Mouse (Mus musculus) limb, embryonic 14.5 days (tissue): ENCODE results near the gene P3h1. TPM values are rescaled to one million over a fixed set of nuclear protein-coding genes. Genes with fewer than 3 reads are reported as not detected.

Experiments
- ATAC-seq: fragments of 200-750 bp; cut with Nextera tagmentation; 2 replicates; pipeline ENCODE4 v1.8.0; 2017; ENCODE audit warnings: low read depth, moderate number of reproducible peaks, moderate TSS enrichment; ENCODE audit not compliant: low FRiP score
- DNase-seq: peaks from one replicate; pipeline ENCODE4 v3.0.0-alpha.2; 2015; ENCODE audit warnings: low spot score
- H3K27ac ChIP-seq: fragments of 300-500 bp; sonication (generic); replicated peaks from 2 replicates; pipeline ENCODE4 v1.5.1; 2014; ENCODE audit warnings: low read depth, mild to moderate bottlenecking, low read length, moderate library complexity, mixed read lengths
- H3K27me3 ChIP-seq: fragments of 300-500 bp; sonication (generic); 2 replicates; pipeline ENCODE4 v1.6.1; 2014; ENCODE audit warnings: low read length, mixed read lengths; ENCODE audit not compliant: control insufficient read depth, insufficient read depth
- H3K36me3 ChIP-seq: fragments of 300-500 bp; sonication (generic); 2 replicates; pipeline ENCODE4 v1.6.1; 2014; ENCODE audit warnings: mild to moderate bottlenecking, low read length, moderate library complexity, mixed read lengths; ENCODE audit not compliant: control insufficient read depth, insufficient read depth
- H3K4me1 ChIP-seq: fragments of 300-500 bp; sonication (generic); 2 replicates; pipeline ENCODE4 v1.6.1; 2014; ENCODE audit warnings: antibody characterized with exemption, low read length, mixed read lengths; ENCODE audit not compliant: control insufficient read depth, insufficient read depth
- H3K4me2 ChIP-seq: fragments of 300-500 bp; sonication (generic); replicated peaks from 2 replicates; pipeline ENCODE4 v1.6.1; 2014; ENCODE audit warnings: low read depth, mild to moderate bottlenecking, low read length, moderate library complexity; ENCODE audit not compliant: severe bottlenecking
- H3K4me3 ChIP-seq: fragments of 300-500 bp; sonication (generic); replicated peaks from 2 replicates; pipeline ENCODE4 v1.5.1; 2014; ENCODE audit warnings: low read length
- H3K9ac ChIP-seq: fragments of 300-500 bp; sonication (generic); 2 replicates; pipeline ENCODE4 v1.6.1; 2014; ENCODE audit warnings: mild to moderate bottlenecking, low read depth, low read length, moderate library complexity; ENCODE audit not compliant: severe bottlenecking
- H3K9me3 ChIP-seq: fragments of 300-500 bp; sonication (generic); 2 replicates; pipeline ENCODE4 v1.6.1; 2016; ENCODE audit warnings: low read length; ENCODE audit not compliant: control insufficient read depth
- POLR2A ChIP-seq: fragments of 200-500 bp; IDR thresholded peaks from 2 replicates; pipeline ENCODE4 v1.8.0; 2012; ENCODE audit warnings: inconsistent platforms, mild to moderate bottlenecking, moderate library complexity, borderline replicate concordance; ENCODE audit not compliant: insufficient read depth, insufficient read length; ENCODE audit errors: extremely low read depth
- WGBS: fragments of 180-500 bp; shearing (Covaris S2); extraction: QIAGEN DNeasy Blood & Tissue Kit; methylation state at CpG from one replicate; pipeline ENCODE4 v1.1.7; 2014; 5-methylcytosine and 5-hydroxymethylcytosine counted together
- polyA plus RNA-seq, 2 experiments: library from polyadenylated mRNA; depleted of rRNA in 1 of 2; stranded (reverse) in 1 of 2; unstranded in 1 of 2; fragments of >200 nt; fragmentation: Nextera tagmentation in 1 of 2; extraction: Ambion mirVana in 1 of 2; gene quantifications; 2 replicates each; pipeline versions ENCODE4 v1.2.1 to v1.2.3; 2012 to 2014

The P3h1 gene
- polyA plus RNA-seq, 2 experiments, result 98.0 to 162 TPM

DNA sequence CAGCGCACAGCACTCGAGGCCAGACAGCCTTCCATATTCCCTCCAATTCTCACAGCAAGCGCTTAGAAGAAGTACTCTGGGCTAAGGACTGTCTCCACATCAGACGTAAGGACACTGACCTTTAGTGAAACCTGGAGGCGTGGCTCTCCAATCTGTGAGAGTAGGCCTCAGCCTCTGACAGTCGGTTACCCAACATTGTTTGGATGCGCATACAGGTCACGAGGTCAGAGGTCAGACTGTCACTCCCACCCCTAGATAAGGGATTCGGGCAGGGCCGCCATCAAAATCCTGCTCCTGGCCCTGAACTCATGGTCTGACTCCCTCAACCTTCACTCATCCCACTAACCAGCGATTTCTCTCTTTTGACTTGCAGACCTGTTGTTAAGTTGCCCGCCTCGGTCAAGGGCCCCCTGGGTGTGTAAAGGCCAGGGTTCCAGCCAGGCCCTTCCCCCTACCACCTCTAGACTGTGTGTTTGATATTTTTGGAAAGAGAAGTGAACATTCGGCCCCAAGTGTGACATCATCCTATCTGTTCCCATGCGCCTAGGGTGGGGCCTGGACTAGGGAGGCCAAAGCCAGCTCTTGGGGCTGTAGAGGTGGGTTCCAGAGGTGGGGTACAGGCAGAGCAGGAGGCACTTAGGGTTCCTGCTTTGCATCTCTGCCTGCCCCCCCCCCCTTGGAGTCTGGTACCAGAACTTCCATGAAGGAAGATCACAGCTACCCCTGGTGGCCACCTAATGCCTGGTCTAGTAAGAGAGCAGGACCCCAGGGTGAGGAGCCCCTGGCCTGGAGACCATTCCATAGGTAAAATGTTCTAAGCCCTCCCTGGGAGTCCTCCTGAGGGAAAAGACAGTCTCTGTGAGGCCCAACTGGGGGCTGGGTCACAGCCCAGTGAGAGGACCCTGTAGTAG lies 26.9 kb downstream of the P3h1 start:
- no peak for ATAC-seq
- Histone ChIP-seq H3K4me2 (no peak overlapping the region), H3K27me3 (no peaks in the 10 kb centered on the region), H3K36me3 (no peaks in the 10 kb centered on the region), H3K4me1 (peaks cover 4% of the 10 kb centered on the region), H3K27ac (no peak overlapping the region), H3K9me3 (no peaks in the 10 kb centered on the region), H3K4me3 (no peak overlapping the region), H3K9ac (no peak overlapping the region)
- WGBS, result 86% methylated on average over 15 of the region's 15 CpGs
- no peak for TF ChIP-seq POLR2A
- DNase-seq, result no peak

- TF ChIP-seq POLR2A, result no peak
- WGBS, result 46% methylated on average over 7 of the region's 7 CpGs
These were observed 28.5 kb downstream of the P3h1 start for GRCm38 (mm10) chr4:119261087-119261713.

DNA sequence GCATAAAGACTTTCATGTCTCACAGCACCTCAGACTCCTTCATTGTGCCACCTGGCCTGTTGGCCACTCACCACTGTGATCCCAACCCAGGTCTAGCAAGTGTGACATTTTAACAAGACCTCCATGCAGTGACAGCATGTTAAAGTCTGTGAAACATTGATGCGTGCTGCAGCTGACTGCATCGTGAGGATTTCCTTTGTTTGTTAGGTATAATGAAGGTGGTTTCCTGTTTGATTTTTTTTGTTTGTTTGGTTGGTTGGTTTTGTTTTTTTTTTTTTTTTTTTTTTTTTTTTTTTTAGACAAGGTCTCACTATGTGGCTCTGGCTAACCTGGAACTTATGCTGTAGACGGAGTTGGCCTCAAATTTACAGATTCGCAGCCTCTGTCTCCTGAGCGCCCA lies 29.8 kb downstream of the P3h1 start:
- no peak overlapping the region for H3K4me2 ChIP-seq
- no peak overlapping the region for H3K27ac ChIP-seq
- no peak for TF ChIP-seq POLR2A
- ATAC-seq (no peak), DNase-seq (no peak)
- H3K9ac ChIP-seq, result no peak overlapping the region
- H3K4me3 ChIP-seq, result no peak overlapping the region
- WGBS, result 88% methylated on average over 5 of the region's 5 CpGs
- H3K4me1 ChIP-seq, result no peaks in the 10 kb centered on the region
- no peaks in the 10 kb centered on the region for H3K36me3 ChIP-seq
- no peaks in the 10 kb centered on the region for H3K9me3 ChIP-seq
- no peaks in the 10 kb centered on the region for H3K27me3 ChIP-seq

More at GRCm38 (mm10) chr4:119261087-119261713, 28.5 kb downstream of the P3h1 start:
- H3K27ac ChIP-seq, result no peak overlapping the region
- no peak overlapping the region for H3K4me3 ChIP-seq
- H3K27me3 ChIP-seq, result no peaks in the 10 kb centered on the region
- H3K4me2 ChIP-seq, result no peak overlapping the region
- no peak for ATAC-seq
- no peaks in the 10 kb centered on the region for H3K4me1 ChIP-seq
- no peak overlapping the region for H3K9ac ChIP-seq
- no peak for DNase-seq
- H3K36me3 ChIP-seq, result no peaks in the 10 kb centered on the region
- no peaks in the 10 kb centered on the region for H3K9me3 ChIP-seq

DNA sequence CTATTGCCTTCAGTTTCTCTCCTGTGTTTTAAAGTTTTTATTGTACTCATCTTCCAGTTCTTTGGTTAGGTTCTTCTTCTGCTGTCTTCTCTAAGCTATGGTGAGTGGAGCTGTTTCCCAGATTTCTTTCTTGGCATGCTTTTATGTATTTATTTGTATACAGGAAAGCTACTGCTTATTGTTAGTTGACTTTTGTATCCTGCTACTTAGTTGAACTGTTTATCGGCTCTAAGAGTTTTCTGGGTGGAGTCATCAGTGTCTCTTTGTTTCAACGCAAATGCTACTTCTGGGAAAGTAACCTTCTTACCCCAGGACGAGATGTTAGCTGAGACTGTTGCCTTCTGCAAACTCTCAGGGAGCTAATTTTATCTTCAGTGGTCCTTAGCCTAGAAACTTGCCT lies 30.7 kb downstream of the P3h1 start:
- ATAC-seq (no peak), DNase-seq (no peak)
- Histone ChIP-seq H3K36me3 (no peaks in the 10 kb centered on the region; the same call in 1 of the 2 replicates), H3K4me2 (no peak overlapping the region), H3K9ac (no peak overlapping the region), H3K9me3 (no peaks in the 10 kb centered on the region), H3K27ac (no peak overlapping the region), H3K4me3 (no peak overlapping the region), H3K27me3 (no peaks in the 10 kb centered on the region), H3K4me1 (no peaks in the 10 kb centered on the region)
- WGBS, result 78% methylated on average over 3 of the region's 3 CpGs
- no peak for TF ChIP-seq POLR2A

DNA sequence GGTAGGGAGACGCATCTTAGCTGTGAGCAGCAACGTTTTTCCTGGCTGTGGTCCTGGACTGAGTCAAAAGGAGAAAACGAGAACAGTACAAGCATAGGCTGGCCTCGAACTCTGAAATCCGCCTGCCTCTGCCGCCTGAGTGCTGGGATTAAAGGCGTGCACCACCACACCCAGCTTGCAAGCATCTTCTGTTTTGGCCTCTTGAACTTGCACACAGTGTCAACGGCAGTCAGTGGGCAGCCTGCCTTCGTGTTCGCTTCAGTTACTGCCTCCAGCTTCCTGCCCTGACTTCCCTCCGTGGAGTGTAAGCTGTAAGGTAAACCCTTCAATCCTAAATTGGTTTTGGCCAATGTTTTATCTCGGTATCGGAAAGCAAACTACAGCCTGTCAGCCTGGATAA lies 33.9 kb downstream of the P3h1 start:
- no peak for TF ChIP-seq POLR2A
- DNase-seq, result no peak
- no peak overlapping the region for H3K9ac ChIP-seq
- no peak overlapping the region for H3K4me3 ChIP-seq
- H3K4me1 ChIP-seq, result no peaks in the 10 kb centered on the region
- no peaks in the 10 kb centered on the region for H3K9me3 ChIP-seq
- no peak for ATAC-seq
- H3K27me3 ChIP-seq, result no peaks in the 10 kb centered on the region
- no peak overlapping the region for H3K4me2 ChIP-seq
- H3K36me3 ChIP-seq, result peaks cover 20% of the 10 kb centered on the region
- H3K27ac ChIP-seq, result no peak overlapping the region
- 77% methylated on average over 13 of the region's 13 CpGs for WGBS
